Mouse (Mus musculus) 3T3-L1 (cell line): ENCODE data around the gene Lhx3.

Experiments
- DNase-seq: peaks from one replicate; pipeline ENCODE4 v3.0.0-alpha.2; 2015; ENCODE audit warnings: low read depth, low spot score

Gene Lhx3

DNA sequence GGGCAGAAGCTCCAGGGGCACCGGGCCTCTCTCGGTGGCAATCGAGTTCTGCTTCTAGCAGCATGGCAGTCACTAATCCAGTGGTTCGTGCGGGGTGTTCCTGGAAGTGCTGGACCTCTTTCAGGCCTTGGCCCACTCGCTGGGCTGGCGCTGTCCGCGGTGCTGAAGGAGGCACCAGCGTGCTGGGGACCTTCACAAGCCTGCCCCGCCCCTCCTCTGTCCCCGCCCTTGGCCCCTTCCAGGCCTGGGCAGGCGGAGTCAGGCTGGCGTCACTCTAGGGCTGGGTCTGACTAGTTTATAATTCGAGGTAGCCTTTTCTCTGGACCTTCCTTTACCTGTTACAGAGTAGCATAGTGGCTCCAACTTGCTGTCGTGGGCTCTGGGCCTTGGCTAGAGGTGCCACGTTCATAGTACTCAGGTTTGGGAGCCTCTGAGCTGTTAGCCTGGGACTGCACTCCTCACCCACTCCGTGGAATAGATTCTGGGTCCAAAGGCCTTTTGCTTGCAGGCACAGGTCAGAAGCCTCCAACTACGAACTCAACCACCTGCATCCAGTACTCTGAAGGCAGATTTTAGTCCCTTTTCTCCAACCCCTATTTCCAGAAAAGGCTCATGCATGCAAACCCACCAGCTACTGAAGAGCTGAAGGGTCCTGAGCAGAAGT, at the start of gene Lhx3:
Lhx3 (minus strand) TSS at position 164 of the 664 bp plus-strand sequence.
- peak; percentile 35 for DNase-seq

DNA sequence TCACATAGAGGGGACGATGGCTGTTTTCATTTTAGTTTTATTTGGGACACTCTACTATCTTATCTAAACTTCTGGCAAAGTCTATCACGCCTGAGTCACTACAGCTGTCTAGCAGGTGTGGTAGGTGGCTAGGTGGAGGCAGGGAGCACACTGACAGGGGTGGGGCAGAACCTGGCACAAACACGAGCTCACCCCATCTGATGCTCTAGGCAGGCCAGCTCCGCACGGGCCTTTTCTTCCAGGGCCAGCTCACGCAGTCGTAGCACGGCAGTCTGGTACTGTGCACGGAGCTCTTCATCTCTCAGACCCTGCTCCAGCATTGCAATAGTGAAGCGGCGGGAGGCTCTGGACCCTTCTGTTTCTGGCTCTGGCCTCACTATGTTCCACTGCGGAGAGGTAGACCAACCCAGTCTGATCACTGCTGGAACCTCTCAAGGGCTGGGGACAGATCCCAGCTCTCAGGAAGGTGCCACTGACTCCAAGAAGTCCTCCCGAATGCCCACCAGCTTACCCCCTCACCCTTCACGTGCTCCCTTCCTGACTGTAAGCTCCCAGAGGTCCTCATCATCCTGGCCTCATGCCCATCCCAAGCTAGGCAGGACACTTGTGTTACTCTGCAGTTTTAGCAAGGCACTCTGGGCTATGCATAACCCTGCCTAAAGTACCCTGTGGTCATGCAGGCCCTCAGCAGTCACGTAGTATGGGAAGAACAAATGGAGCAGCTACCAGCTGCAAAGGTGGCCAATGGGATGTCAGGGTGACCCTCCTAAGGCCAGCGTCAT, 49.4 kb upstream of the Lhx3 start:
- no peak for DNase-seq

DNA sequence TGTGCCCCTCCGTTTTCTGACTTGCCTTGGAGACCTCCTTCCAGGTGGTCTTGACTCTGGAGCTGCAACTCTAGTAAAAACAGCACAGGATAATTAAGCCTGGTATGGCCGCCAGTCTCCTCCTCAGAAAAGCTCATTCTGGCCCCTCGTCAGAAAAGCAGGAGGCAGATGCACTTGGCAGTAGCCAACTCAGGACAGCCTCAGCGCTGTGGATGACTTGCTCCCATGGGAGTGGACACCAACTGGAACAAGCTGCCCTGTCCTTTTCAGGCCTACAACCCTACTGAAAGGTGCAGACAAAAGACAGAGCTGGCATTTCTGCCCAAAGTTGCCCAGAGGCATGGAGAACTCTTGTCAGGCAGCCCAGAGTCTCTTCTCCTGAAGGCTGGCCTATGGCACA, 46.7 kb upstream of the Lhx3 start:
- no peak for DNase-seq

DNA sequence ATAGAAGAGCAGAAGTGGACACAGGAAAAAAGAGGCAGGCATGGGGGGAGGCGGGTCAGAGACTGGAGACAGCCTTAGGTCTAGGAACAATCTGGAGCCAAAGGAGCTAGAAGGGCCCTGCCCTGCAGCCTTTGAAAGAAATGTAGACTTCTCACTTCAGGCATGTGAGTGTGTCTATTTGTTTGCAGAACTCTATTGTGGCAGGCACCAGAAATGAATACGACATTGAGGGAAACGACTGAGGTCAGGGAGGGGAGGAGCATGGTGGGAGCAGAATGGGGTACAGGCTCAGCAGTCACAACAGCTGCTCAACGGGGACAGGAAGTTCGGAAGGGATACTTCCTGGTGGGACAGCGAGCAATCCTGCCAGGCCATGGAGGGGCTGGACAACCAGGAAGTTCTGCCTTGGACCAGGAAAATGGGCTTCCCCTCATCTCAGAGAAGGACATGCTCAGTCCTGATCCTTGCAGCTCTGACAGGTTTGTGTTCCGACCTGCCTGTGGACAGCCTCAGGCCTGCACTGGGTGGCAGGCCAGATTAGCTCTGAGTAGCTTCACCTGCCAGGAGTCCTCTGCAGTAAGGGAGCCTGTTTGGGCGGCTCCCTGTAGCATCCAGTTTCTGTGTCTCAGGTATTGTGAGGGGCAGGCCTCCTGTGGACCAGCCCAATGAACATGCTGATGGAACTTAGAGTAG, 44.6 kb upstream of the Lhx3 start:
- no peak for DNase-seq

DNA sequence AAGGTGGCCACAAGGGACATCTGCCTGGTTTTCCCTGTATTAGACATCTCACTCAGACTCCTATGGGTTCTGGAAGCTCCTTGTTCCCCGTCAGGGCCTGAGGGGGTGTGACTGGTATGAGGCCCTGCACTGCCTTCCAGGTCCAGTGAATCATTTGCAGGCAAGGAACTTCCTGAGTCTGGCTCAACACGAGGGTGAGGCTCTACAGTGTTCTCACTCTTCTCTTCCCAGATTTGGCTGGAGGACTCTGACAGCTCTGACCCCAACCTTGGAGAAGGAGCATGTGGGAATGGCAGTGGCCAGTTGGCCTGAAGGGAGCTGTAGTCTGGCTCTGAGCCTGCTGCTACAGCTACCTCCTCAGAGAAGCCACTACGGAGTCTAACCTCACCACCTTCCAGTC, 39.4 kb upstream of the Lhx3 start:
- DNase-seq: peak; percentile 56

DNA sequence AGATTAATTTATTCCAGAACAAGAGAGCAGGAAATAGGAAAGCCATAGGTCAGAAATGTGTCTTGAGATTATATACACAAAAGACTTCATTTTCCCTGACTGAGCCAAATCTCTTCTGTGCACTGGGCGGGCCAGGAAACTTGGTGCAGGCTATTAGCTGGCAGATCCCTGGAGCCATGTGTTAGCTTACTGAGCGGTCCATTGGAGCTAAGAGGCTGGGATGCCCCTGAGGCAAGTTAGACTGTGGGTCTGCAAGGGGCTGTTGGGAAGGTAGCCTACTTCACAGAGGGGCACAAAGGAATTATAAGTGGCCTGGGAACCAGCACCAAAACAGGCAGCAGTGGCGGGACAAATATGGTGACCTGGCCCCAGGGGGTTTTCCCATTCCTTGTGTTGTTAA, 32.8 kb upstream of the Lhx3 start:
- DNase-seq: no peak

DNA sequence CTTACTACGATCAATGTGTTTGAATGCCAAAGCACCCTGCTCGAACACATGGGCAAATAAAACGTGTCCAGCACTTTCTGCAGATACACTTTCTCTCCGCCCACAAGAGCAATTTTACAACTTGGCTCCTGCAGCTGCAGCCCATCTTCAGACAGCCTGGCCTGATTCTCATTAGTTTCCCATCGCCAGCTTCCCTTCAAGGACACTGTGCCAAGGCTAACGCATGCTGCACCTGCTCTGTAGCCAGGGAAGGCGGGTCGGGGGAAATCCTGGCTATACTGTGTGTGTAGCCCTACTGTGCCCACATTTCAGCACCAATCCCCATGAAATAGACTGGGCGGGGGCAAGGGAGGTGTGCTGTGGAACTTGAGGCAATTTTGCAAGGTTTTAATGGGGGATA, 32.2 kb upstream of the Lhx3 start:
- no peak for DNase-seq

DNA sequence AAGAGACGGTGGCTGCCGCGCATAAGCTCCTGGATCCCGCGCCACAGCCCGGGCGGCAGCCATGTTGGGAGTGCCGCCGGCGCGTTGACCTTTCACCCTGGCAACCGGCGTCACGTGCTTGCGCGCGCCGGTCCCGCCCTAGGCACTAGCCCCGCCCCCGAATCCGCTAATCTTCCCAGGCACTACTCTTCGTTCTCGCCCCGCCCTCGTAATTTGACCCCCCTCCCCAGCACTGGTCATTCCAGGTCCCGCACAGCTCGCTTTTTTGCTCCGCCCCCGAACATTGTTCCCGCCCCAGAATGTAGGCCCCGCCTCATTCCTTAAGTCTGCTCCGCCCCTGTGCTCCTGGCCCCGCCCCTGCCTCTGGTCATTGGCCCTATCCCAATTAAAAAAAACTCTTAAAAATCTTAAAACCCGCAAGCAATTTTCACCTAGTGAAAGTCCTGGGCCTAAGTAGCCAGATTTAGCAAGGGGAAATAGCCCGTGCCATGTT, 29.2 kb upstream of the Lhx3 start, which contains the start of gene Qsox2:
Qsox2 (minus strand) TSS at position 236 of the 493 bp plus-strand sequence.
- peak; percentile 95 for DNase-seq

DNA sequence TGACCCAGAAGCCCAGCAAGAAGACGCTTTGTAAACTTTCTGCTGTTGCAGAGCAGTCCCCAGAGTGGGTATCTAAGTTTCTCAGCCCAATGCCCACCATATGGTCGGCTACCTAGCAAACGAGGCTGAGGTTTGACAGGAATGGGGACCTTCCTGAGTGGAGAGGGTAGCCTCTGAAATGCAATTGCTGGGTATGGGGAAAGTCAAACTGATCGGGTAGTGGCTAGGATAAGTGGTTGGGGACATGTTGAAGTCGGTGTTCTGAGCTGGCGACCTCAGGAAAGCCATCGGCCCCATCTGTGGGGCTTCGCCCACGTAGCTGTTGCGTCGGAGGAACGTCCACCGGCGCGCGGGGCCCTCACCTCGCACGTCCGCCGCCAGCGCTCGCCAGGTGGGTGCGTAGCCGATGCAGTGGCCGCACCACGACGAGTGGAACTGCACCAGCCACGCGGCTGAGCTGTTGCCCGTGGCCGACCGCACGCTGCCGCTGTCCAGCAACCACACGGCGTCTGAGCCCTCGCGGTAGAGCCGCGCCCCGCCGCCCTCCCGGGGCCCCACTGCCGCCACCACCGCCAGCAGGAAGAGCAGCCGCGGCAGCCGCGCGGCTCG, 28.7 kb upstream of the Lhx3 start:
- peak; percentile 18 for DNase-seq

DNA sequence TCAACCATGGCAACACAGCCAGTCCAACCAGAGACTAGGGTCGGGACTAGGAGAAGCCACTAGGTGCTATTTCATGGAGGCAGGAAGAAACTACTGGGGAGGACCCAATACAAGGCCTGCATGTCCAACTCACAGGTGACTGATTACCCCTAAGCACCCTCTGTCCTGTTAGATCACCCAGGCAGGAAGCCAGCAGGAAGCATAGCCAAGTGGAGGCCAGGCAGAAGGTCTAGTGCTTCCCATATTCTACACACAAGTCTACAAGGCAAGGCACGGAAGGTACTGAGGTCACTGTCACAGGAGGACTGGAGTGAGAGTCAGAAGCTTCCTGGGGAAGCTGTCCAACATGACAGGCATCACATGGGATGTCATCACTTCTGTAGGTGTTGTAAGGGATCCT, 26.7 kb upstream of the Lhx3 start:
- DNase-seq: no peak

DNA sequence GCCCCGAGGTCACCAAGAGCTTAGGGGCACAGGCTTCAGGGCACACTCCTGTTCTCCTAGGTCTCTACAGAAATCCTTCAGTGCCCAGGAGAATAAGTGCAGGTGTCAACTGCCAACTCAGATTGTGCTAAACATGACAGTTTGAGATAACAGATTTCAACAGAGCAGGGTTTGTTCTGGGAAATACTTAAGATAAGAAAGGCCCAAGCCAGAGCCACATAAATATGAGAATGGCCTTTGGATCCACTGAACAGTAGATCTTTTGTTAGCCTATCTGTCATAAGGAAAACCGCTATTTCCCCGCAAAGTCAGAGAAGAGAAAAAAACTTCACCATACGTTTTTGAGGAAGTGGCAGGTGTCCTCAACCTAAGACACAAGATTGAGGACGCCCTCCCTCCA, 26.2 kb upstream of the Lhx3 start:
- DNase-seq: no peak

DNA sequence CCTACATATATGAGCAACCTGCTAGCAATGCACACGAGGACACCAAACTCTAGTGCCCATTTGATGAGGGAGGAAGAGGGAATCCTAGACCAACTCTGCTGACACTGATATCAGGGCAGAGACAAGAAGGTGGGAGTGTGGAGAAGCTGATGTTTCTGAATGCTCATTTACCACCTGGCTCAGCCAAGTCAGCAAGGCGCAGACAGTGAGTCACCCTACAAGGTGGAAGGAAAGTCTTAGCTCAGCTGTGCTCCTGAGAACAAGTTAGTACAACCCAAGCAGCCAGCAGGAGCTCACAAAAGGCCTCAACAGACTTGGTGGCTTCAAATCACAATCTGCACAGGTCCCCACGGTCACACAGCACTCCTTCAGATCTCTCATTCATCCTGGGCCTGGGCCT, 23.3 kb upstream of the Lhx3 start:
- peak; percentile 18 for DNase-seq

DNA sequence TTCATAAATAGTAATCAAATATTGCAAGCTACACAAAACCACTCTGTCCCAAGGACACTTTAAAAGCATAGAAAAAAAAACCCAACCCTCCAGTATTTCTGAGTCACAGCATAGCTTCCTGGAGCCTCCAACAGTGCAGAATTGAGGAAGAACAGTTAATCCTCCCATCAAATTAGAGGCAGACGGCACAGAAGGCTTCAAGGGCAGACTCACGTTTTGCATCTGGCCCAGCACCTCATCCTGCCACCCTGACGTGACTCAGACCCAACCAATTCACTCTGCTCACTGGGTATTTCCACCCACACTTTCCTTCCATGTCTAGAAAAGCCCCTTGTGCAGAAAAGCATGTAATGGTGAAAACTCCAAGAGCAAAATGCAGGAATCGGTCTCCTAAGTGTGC, 22.2 kb upstream of the Lhx3 start:
- peak; percentile 44 for DNase-seq

DNA sequence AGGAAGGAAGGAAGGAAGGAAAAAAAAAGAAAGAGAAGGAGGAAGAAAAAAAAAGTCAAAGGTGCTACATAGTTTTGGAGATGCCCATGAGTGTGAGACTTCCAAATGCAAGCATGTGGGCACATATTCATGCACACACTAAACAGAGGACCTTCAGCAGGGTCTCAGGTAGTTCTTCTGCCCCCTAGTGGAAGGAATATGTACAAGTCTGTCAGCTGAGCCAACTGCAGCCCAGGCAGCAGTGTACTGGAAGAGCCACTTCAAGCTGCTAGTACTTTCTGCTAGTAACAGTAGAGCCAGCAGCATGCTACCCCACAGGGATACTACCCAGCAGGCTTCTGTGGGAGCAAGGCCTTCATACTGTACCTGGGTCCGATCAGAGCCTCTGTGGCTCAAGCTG, 19.7 kb upstream of the Lhx3 start:
- DNase-seq: peak; percentile 77

DNA sequence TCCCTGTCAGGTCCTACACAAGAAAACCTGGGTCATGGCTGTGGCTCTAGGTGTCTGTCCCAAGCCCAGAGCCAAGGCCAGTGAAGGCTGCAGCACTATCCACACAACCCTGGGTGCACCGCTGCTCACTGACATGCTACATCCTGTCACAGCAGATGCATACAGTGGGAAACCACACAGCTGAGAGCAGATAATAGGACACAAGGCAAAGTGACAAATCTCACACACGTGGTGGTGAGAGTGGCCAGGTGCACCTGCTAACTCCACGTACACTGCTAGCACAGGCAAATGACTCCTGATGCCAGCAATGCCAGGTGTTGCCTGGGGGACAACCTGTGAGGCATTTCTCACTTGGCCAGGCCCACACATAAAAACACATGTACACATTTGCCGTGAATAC, 17.2 kb upstream of the Lhx3 start:
- DNase-seq: no peak

DNA sequence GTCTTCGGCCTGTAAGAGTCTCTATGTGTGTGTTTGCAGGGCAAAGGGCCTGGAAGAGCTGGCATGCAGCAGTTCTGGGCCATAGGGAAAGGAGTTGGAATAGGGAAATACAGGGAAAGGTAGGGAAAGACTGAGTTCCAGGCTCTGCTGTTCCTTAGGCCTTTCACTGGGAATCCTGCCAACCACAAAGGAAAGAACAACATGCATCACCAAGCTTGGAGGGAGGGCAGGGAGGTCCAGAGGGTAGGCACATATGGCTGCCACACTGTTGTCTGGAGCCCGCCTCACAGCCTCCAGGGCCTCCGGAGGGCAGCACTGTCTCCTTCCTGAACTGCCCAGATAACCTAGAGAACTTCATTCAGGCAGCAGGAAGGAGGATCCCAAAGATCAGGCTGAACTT, 15.9 kb upstream of the Lhx3 start:
- DNase-seq: peak; percentile 66

DNA sequence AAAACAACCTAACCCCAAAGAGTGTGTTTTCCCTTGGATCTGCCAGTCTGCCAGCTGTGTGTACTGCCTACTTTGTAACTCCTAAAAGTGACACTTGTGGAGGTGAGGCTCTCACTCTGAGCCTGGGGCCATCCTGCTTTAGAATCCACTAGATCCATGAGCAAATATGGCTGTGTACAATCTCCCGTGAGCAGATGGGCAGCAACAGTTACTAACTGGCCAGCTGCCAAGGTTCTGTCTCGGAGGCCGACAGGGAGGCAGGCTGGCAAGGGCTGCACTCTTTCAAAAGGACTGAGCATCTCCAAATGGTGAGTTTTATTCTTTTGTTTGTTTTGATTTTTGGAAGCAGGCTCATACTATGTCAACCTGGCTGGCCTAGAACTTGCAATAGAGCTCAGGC, 6.4 kb upstream of the Lhx3 start:
- no peak for DNase-seq

DNA sequence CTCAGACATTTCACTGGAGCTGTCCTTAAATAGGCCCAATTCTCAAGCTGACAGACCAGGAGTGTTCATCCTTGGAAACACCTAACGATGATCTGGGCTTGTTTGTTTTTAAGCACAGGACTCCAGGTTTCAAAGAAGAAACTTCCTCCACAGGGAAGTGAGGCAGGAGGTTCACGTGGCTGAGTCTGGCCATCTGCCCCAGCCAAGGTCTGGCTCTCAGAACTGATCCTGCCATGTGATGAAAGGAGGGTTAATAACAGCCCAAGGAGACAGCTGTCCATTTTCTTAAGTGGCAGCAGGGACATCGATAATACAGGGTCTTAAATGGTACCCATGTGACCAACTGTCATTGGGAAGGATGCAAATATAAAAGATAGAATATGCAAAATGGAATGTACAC, 1.5 kb upstream of the Lhx3 start:
- no peak for DNase-seq

DNA sequence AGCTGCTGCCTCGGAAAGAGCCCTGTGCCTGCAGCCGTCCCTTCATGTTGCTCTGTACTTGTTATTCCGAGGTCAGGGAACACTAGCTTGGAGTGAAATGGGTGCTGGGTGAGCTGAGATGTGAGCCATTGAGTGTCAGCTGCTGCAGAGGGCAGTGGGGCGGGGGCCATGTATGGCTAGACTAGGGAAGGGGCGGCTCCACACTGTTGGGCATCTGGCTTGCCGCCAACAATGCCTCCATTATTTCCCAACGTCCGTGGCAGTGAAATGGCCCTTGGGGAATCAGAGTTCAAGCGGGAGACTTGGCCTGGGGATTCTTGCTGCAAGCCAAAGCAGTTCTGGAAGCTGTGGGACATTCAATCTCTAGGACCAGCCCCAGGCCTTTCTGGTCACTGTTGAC, 530 bp downstream of the Lhx3 start:
- DNase-seq: no peak

DNA sequence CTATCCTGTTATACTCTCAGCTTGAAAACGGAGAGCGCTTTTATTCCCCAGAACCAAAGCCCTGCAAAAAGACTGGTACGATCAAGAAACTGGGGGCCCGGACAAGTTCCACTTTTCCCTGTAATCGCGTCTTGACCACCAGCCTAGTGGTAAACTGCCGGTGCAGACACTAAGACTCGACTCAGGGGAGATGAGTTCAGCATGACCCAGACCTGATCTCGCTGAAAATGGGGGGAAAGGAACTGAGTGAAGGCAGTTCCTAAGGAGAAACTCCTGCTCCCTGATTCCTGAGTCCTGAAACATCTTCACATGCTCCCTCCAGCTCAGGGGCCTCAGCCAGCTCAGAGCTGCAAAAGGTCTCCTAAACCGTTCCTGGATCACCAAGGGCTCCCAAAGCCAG, 2.3 kb downstream of the Lhx3 start:
- DNase-seq: no peak

DNA sequence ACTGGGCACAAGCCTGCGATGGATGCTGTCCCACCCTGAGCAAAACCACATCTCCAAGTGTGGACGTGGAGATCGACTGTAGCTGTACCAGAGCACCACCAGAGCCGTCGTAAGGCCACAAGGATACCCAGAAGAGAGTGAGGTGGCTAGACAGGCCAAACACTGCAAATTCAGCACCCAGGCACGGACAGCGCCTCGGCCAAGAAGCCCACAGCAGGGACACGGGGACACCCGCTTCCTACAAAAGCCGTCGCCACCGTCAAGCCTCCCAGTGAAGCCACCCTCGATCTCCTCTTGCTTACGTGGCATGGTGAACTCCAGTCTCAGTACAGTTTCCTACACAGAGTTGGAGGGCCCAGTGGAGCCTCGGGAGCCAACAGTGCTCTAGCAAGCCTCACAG, 3.0 kb downstream of the Lhx3 start:
- DNase-seq: peak; percentile 22

DNA sequence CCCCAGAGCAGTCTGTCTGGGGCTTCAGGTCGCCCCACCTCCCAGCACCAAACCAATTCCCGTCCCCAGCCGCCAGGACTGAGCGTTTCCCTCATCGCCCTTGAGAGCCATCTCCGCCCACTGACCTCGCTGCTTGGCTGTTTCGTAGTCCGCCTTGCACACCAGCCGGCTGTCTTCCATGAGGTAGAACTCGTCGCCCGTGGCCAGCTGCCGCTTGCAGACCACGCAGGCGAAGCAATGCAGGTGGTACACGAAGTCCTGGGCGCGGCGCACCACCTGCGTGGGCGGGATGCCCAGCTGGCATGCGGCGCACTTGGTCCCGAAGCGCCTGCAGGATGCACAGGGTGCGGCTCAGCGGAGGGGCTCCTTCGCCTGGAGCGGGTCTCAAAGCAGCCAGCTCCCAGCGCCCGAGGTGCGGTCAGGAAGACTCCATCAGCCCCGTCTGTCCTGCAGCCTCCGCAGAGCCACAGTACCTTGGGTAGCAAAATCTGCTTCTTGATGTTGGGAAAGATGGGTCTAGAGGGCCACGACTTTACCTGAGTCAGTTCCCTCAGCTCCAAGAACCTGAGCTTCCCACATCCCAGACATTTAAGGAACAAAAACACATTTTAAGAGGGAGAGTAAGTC, 5.1 kb downstream of the Lhx3 start:
- DNase-seq: no peak
